Mouse (Mus musculus) ovary, postnatal 10 days (tissue): Measurements from ENCODE around the gene Sfrp2.
A peak's percentile ranks its signal among the peaks of the same experiment; 100 is the strongest.

Source experiments
- DNase-seq: peaks from one replicate; pipeline ENCODE4 v3.0.0; 2022; ENCODE audit warnings: low spot score

Sfrp2 gene

GRCm38 (mm10) chr3:83765871-83766725 lies at the start of gene Sfrp2:
Sfrp2 (plus strand) TSS chr3:83766321.
- peak; percentile 56 for DNase-seq

- DNase-seq, result no peak
Observed at GRCm38 (mm10) chr3:83717643-83718231, 48.4 kb upstream of the Sfrp2 start.

- no peak for DNase-seq
Observed at GRCm38 (mm10) chr3:83718662-83719061, 47.5 kb upstream of the Sfrp2 start.

- DNase-seq, result no peak
Observed at GRCm38 (mm10) chr3:83728223-83728622, 37.9 kb upstream of the Sfrp2 start.

GRCm38 (mm10) chr3:83728675-83729390 lies 37.3 kb upstream of the Sfrp2 start:
- no peak for DNase-seq

GRCm38 (mm10) chr3:83733985-83734384 lies 32.1 kb upstream of the Sfrp2 start:
- DNase-seq, result no peak

- DNase-seq, result no peak
Observed at GRCm38 (mm10) chr3:83736980-83737379, 29.1 kb upstream of the Sfrp2 start.

GRCm38 (mm10) chr3:83740246-83740645 lies 25.9 kb upstream of the Sfrp2 start:
- no peak for DNase-seq

- no peak for DNase-seq
Observed at GRCm38 (mm10) chr3:83747276-83747675, 18.8 kb upstream of the Sfrp2 start.

- no peak for DNase-seq
Observed at GRCm38 (mm10) chr3:83747895-83748294, 18.2 kb upstream of the Sfrp2 start.

GRCm38 (mm10) chr3:83751625-83752024 lies 14.5 kb upstream of the Sfrp2 start:
- no peak for DNase-seq

- no peak for DNase-seq
Observed at GRCm38 (mm10) chr3:83752196-83752595, 13.9 kb upstream of the Sfrp2 start.

GRCm38 (mm10) chr3:83755043-83755635 lies 11.0 kb upstream of the Sfrp2 start:
- DNase-seq, result no peak

- no peak for DNase-seq
Observed at GRCm38 (mm10) chr3:83755666-83756065, 10.5 kb upstream of the Sfrp2 start.

- no peak for DNase-seq
Observed at GRCm38 (mm10) chr3:83762361-83762760, 3.8 kb upstream of the Sfrp2 start.

- DNase-seq, result peak; percentile 57
Observed at GRCm38 (mm10) chr3:83763551-83764548, 2.3 kb upstream of the Sfrp2 start.

- DNase-seq, result no peak
Observed at GRCm38 (mm10) chr3:83766726-83767070, 577 bp downstream of the Sfrp2 start.

- DNase-seq, result no peak
Observed at GRCm38 (mm10) chr3:83767121-83767520, 1.0 kb downstream of the Sfrp2 start.

- no peak for DNase-seq
Observed at GRCm38 (mm10) chr3:83768293-83769035, 2.3 kb downstream of the Sfrp2 start.

GRCm38 (mm10) chr3:83769036-83769410 lies 2.9 kb downstream of the Sfrp2 start:
- DNase-seq, result no peak
